Mouse (Mus musculus): ENCODE data around the gene Gm47289.

The Gm47289 gene

DNA sequence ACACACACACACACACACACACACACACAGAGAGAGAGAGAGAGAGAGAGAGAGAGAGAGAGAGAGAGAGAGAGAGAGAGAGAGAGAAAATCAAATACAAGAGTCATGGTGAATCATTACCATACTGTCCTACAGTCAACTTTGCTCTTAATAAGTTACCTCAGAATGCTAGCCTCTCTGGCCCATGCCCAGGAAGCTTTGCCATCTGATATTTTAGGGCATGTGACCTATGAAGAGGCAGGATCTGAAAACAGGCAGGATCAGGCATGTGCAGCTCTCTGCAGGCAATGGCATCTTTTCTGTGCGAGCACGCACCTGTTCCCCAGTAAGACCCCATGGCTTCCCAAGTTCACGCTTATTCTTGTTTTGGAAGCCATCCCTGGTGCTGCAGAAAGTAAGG lies 1.7 kb downstream of the Gm47289 start:
- no peak for DNase-seq

DNA sequence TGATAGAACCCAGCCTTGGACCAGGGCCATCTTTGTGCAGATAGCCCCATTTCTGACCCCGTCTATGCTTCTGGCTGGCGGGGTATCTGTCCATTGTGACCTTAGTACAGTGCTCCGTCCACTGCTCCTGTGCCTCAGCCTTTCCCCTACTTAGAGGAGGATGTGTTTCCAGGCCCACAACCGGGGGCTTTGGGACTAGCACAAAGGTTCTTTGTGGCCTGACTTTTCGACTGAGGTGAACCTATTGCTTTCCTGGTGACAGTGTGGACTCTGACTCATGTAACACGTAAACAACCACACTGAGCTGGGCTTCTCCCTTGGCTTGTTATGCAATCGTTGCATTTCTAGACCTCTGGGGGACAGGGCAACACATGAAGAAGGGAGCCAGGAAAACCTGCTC lies 5.8 kb downstream of the Gm47289 start:
- no peak for DNase-seq

DNA sequence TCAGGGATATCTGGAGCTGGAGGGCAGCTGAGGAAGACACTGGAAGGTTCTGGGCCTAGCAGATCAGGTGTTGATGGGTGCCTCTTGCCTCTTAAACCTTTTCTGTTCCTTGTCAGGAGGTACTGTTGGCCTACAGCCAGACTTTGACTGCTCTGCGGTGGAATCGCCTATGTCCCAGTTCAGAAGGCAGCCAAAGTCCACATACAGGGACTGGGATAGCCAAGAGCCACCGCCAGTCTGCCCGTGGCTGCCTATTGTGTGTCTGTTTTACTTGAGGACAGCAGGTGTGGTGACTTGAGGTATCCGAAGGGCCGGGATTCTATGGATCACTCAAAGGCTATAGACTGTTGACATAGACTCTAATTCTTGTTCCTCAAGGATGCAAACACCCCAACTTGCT lies 6.6 kb downstream of the Gm47289 start:
- no peak for DNase-seq

DNA sequence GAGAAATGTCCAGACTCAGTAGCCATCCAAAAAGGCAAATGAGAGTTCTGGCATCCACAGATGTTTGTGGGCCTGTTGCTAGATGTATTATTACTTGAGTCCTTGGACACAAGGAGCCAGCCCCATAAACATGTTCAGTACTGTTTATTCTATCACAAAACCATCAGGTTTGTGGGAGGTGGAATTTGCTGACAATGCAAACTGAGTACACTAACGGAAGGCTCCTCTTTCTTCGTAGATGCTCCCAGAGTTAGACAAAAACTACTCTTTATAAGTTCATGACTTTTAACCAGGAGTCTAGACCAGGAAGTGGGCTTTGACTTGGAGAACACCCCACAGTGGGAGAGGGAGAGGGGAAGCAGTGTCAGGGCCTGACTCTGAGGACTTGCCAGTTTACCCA lies 8.6 kb downstream of the Gm47289 start:
- DNase-seq, result no peak

DNA sequence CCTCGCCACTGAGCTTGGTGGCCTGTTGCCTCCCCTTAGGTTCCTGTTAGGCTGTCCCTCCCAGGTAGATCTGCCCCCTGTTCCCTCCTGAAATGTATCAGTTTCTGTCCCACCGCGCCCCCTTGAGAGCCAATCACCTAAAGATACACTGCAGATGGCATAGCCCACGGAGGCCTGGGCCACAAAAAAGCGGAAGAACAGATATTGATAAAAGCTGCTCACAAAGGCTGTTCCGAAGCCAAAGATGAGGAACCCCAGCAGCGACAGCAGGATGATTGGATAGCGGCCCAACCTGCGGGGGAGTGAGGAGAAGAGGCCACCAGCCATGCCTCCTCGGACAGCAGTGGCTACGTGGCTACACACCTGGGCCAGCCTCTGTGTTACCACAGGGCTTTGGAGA lies 20.3 kb downstream of the Gm47289 start:
- DNase-seq, result no peak

DNA sequence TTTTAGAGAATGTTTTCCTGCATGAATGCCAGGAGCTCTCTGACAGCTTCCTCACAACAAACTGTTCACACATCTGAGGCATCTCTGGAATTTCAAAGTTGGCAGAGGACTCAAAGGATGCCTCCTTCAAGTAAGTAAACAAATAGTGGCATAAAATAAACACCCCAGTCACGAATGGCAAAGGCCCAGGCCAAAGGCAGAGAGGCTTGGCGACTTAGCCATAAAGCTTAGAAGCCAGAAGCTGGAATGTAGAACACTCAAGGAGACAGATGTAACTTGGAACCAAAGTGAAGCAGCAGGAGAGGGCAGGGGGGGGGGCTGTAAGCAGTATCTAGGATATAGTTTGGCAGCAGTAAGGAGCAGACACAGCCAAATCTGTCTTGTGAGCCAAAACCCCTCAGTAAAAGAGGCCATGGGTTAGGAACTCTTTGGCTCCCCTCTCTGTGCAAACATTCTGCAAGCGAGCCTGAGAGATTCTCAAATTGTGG lies 22.3 kb downstream of the Gm47289 start:
- peak; percentile 68 to 84 for DNase-seq

DNA sequence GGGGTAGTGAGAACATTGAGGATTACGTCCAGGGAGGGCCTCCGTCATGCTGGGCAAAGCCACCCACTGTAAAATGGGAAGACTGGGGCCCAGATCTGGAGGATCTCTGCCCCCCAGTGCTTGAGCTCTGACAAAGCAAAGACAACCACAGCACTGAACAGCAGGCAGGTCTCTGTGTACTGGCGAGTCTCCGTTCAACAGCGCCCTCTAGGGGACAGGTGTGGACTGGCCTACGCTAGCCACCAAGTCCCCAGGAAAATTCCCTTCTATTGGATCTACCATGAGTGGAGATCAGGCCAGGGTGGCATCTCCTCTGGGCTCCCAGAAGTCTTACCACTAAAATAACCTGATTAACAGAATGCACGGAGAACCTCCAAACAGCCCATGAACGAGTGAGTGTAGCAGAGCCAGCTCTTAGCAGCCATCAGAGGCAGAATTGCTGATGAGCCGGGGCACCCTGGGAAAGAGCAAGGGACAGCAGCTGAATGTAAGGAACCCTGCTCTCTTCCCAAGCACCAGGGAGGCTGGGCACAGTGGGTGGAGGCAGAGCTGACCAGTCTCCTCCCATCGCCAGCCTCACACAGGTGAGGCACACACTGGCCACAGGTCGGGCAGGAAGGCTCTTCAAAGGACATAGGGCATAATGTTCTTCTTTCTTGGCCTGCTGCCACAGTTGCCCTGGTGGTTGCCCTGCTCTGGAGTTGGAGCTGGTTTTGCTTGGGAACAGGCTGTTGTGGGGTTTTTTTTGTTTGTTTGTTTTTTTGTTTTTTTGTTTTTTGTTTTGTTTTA lies 33.4 kb downstream of the Gm47289 start:
- peak; percentile 44 to 56 for DNase-seq

DNA sequence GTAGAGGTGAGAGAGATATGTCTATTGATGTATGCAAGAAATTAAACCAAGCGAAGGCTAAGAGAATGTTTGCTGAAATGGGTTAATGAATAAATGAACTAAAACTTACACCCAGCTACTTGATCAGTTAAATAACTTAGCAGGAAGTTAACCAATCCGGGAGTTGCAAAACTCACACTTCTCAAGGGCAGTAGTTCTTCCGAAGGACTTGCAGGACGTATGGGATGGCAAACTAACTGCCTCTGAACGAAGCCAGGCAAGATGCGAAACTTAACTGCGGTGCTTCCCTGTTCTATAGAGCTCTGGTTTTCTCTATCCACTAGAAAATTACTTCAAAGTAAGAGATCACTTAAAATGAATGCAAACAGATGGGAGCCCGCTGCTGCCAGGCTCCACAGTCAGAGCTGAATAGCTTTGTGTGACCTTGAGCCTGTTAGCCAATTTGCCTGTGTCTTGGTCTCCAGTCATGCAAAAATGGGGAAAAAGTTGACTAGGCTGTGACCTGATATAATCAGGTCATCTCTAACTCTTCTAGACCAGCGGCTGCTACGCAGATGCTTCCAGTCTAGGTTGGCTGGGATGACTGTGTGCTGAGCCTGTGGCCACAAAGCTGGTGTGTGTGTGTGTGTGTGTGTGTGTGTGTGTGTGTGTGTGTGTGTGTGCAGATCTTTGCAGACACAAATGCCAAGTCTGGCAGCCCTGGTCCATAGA lies 40.3 kb downstream of the Gm47289 start:
- no peak for DNase-seq

DNA sequence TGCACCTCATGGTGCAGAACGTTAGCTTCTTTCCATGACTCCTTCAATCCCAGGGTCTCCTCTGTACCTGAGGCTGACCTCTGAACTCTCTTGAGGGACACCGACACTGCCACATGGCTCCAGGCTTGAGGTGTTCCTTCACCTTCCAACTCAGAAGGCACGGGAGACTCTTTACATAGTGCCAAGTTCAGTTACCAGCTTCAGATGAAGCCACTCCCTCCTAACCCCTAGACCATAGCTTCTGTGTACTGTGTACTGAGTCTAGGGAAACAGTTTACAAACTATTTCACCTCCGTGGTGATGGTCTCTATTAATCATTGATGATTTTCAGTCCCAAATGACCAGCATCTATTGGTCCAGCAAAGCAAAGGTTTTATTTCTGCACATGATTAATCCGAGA lies 42.7 kb downstream of the Gm47289 start:
- DNase-seq, result no peak

DNA sequence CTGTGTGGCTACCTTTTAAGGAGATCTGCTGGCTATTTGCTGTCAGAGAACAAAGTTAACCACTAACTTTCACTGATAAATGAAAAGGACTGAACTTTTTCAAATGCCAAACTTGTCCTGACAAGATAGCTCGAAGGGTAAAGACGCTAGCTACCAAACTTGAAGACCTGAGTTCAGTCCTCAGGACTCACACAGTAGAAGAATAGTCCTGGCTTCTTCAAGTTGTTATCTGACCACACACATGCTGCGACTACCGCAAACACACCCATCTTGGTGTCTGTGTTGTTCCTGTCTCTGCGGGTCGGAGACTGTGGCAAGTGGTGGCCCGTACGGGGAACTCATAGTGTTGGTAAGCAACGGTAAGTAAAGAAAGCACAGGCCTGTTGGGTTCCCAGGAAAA lies 44.7 kb downstream of the Gm47289 start:
- no peak for DNase-seq

DNA sequence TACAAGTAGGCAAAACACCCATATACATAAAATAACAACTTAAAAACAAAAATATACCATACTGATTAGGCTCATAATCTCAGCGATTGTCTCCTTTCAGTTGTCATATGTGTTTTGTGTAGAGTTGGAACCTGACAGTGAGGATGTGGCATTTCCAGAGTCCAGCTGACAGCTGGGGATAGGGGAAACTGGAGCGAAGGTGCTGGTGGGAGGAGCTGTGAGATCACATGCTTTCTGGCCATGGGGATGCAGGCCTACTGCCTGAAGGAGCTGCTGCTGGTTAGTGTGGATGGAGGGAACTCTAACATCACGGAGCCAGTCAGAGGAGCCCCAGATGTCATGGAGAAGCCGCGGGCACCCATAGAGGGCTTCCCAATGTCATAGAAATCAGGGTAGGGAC lies 46.8 kb downstream of the Gm47289 start:
- no peak for DNase-seq

DNA sequence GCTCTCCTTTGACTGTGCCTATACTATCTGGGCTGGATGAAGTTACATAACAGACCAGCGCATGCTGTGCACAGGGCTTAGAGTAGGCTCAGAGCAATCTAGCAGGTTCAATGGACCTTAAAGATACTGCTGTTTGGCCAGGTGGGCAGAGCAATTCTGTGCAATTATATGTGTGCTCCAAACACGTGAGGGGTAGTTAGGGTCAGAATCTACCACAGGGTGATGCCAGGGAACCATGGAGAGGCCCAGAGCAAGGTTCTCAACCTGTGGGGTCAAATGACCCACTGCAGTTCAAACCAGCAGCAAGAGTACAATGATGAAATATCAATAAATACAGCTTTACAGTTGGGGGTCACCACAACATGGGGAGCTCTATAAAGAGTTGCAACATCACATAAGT lies 47.7 kb downstream of the Gm47289 start:
- no peak for DNase-seq

DNA sequence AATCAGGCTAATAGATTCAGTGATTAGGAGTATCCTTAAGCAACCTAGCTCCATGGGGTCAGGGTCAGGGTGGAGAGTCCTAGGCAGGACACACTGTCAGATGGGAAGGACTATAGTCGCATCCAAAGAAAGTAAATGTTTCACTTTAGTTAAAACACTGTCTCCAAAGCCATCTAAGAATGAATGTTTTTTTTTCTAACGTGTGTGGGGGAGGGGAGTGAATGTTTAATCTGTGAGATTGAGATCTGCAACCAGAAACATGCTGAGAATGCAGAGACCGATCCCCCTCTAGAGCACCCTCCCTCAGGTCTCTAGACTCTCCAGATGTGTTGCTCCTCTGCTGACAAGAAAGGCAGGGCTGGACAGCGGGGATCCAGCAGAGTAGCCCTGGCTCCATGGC lies 48.2 kb downstream of the Gm47289 start:
- no peak for DNase-seq

DNA sequence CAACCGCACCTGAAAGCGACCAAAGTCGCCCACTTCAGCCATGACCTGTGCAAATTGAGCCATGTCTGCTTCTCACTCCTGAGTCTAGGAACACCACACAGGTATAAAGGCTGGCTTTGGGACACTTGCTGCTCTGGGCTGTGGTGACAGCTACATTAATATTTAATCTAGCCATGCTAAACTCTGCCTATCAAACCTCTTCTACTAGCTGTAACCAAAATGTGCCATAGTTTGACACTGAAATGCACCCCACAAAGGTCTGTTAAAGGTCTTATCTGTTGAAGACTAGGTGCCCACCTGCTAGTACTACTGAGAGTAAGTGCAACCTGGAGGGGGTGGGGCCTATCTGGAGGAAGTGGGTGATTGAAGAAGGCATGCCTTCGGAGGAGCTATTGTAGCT lies 50.0 kb downstream of the Gm47289 start, which contains the start of gene Slc22a13:
Gene Slc22a13, minus strand, starts transcription at position 101 of the 400 bp plus-strand sequence.
- DNase-seq, result no peak
